Mouse (Mus musculus) MEL (cell line): ENCODE data around the gene Psen2. TPM values are rescaled to one million over a fixed set of nuclear protein-coding genes. Genes with fewer than 3 reads are reported as not detected.

Source experiments
- DNase-seq: peaks from one replicate; pipeline ENCODE4 v3.0.0; 2011; ENCODE audit warnings: low read depth, low spot score
- H3K27ac ChIP-seq: 2 replicates; pipeline ENCODE4 v1.5.1; 2012; ENCODE audit warnings: low read depth, mild to moderate bottlenecking, control low read depth, low read length, moderate library complexity; ENCODE audit not compliant: control insufficient read depth
- H3K27me3 ChIP-seq, 2 experiments: fragments of 150-350 bp in 1 of 2; sonication (generic) in 1 of 2; 2 replicates each; pipeline ENCODE4 v1.6.1; 2012; ENCODE audit warnings: low read length in 2 of 2, mild to moderate bottlenecking in 2 of 2, improper control_type of control experiment in 1 of 2, moderate library complexity in 1 of 2; ENCODE audit not compliant: insufficient read depth in 2 of 2, control insufficient read depth in 1 of 2
- H3K36me3 ChIP-seq, 2 experiments: 2 replicates each; pipeline ENCODE4 v1.6.1; 2012 to 2014; ENCODE audit warnings: low read length in 2 of 2, improper control_type of control experiment in 1 of 2, inconsistent platforms in 1 of 2, mild to moderate bottlenecking in 1 of 2; ENCODE audit not compliant: insufficient read depth in 2 of 2, control insufficient read depth in 1 of 2
- H3K4me1 ChIP-seq, 2 experiments: fragments of 150-350 bp in 1 of 2; sonication (generic) in 1 of 2; 2 replicates each; pipeline ENCODE4 v1.6.1; 2012; ENCODE audit warnings: low read length in 2 of 2, improper control_type of control experiment in 1 of 2, mild to moderate bottlenecking in 1 of 2; ENCODE audit not compliant: insufficient read depth in 2 of 2, control insufficient read depth in 1 of 2
- H3K4me3 ChIP-seq, 2 experiments: fragments of 150-350 bp in 1 of 2; sonication (generic) in 1 of 2; 2 replicates each; pipeline ENCODE4 v1.5.1; 2012; ENCODE audit warnings: low read depth in 2 of 2, low read length in 2 of 2, mild to moderate bottlenecking in 2 of 2, moderate library complexity in 2 of 2, control low read depth in 1 of 2, improper control_type of control experiment in 1 of 2; ENCODE audit not compliant: control insufficient read depth in 1 of 2, insufficient read depth in 1 of 2
- H3K79me2 ChIP-seq: 2 replicates; pipeline ENCODE4 v1.6.1; 2012; ENCODE audit warnings: mild to moderate bottlenecking, low read length, moderate library complexity; ENCODE audit not compliant: control insufficient read depth, poor library complexity, insufficient read depth
- H3K9ac ChIP-seq: 2 replicates; pipeline ENCODE4 v1.6.1; 2012; ENCODE audit warnings: low read depth, mild to moderate bottlenecking, control low read depth, low read length, moderate library complexity; ENCODE audit not compliant: control insufficient read depth, poor library complexity, severe bottlenecking
- H3K9me3 ChIP-seq: fragments of 150-350 bp; sonication (generic); replicated peaks from 2 replicates; pipeline ENCODE4 v1.6.1; 2012; ENCODE audit warnings: mild to moderate bottlenecking, low read length, improper control_type of control experiment, moderate library complexity; ENCODE audit not compliant: insufficient read depth
- CHD1 ChIP-seq: IDR thresholded peaks from 2 replicates; pipeline ENCODE4 v1.6.1; 2012; ENCODE audit warnings: low read depth, mild to moderate bottlenecking, inconsistent platforms, low read length, improper control_type of control experiment
- EP300 ChIP-seq, 2 experiments: IDR thresholded peaks; 2 replicates each; pipeline ENCODE4 v1.6.1; 2011; ENCODE audit warnings: improper control_type of control experiment in 2 of 2, low read length in 2 of 2, low read depth in 1 of 2, mild to moderate bottlenecking in 1 of 2
- ETS1 ChIP-seq: IDR thresholded peaks from 2 replicates; pipeline ENCODE4 v1.6.1; 2012; ENCODE audit warnings: low read depth, mild to moderate bottlenecking, inconsistent platforms, low read length, improper control_type of control experiment, moderate library complexity
- GABPA ChIP-seq: IDR thresholded peaks from 2 replicates; pipeline ENCODE4 v1.6.1; 2012; ENCODE audit warnings: low read depth, mild to moderate bottlenecking, inconsistent platforms, low read length, improper control_type of control experiment, moderate library complexity
- JUND ChIP-seq: IDR thresholded peaks from 2 replicates; pipeline ENCODE4 v1.6.1; 2011; ENCODE audit warnings: low read depth, mild to moderate bottlenecking, improper control_type of control experiment, low read length
- KAT2A ChIP-seq: conservative IDR thresholded peaks from 2 replicates; pipeline ENCODE4 v1.6.1; 2012; ENCODE audit warnings: low read depth, low read length, improper control_type of control experiment, inconsistent platforms
- MAFK ChIP-seq: IDR thresholded peaks from 2 replicates; pipeline ENCODE4 v1.6.1; 2011; ENCODE audit warnings: low read depth, mild to moderate bottlenecking, low read length, improper control_type of control experiment, borderline replicate concordance
- MEF2A ChIP-seq: IDR thresholded peaks from 2 replicates; pipeline ENCODE4 v1.6.1; 2014; ENCODE audit warnings: low read depth, mild to moderate bottlenecking, inconsistent platforms, low read length, improper control_type of control experiment; ENCODE audit not compliant: poor library complexity, insufficient replicate concordance, severe bottlenecking; ENCODE audit errors: extremely low read depth
- MYB ChIP-seq: IDR thresholded peaks from 2 replicates; pipeline ENCODE4 v1.6.1; 2011; ENCODE audit warnings: mild to moderate bottlenecking, low read depth, low read length, improper control_type of control experiment
- NRF1 ChIP-seq: IDR thresholded peaks from 2 replicates; pipeline ENCODE4 v1.6.1; 2014; ENCODE audit warnings: low read depth, mild to moderate bottlenecking, inconsistent platforms, low read length, improper control_type of control experiment, moderate library complexity; ENCODE audit not compliant: poor library complexity, insufficient read depth, severe bottlenecking
- POLR2AphosphoS5 ChIP-seq: IDR thresholded peaks from 2 replicates; pipeline ENCODE4 v1.6.1; 2012; ENCODE audit warnings: low read depth, borderline replicate concordance, mild to moderate bottlenecking, inconsistent platforms, low read length, moderate library complexity, mixed read lengths
- SIN3A ChIP-seq: IDR thresholded peaks from 2 replicates; pipeline ENCODE4 v1.6.1; 2012; ENCODE audit warnings: low read length, improper control_type of control experiment, inconsistent platforms
- SMC3 ChIP-seq: IDR thresholded peaks from 2 replicates; pipeline ENCODE4 v1.6.1; 2011; ENCODE audit warnings: low read depth, low read length, improper control_type of control experiment
- TBP ChIP-seq: IDR thresholded peaks from 2 replicates; pipeline ENCODE4 v1.8.0; 2011; ENCODE audit warnings: low read depth, low read length, improper control_type of control experiment
- TCF12 ChIP-seq: IDR thresholded peaks from 2 replicates; pipeline ENCODE4 v1.6.1; 2014; ENCODE audit warnings: low read depth, mild to moderate bottlenecking, inconsistent platforms, low read length, improper control_type of control experiment, moderate library complexity
- ZMIZ1 ChIP-seq: IDR thresholded peaks from 2 replicates; pipeline ENCODE4 v1.6.1; 2012; ENCODE audit warnings: low read depth, mild to moderate bottlenecking, inconsistent platforms, low read length, improper control_type of control experiment, moderate library complexity
- ZNF384 ChIP-seq: IDR thresholded peaks from 2 replicates; pipeline ENCODE4 v1.6.1; 2012; ENCODE audit warnings: low read depth, mild to moderate bottlenecking, inconsistent platforms, low read length, improper control_type of control experiment
- polyA plus RNA-seq, 2 experiments: library from polyadenylated mRNA; stranded (reverse) in 1 of 2; unstranded in 1 of 2; fragments of >175 nt in 1 of 2; fragments of >200 nt in 1 of 2; gene quantifications; 2 replicates each; pipeline versions ENCODE4 v1.2.1 to v1.2.4; 2012; ENCODE audit warnings: low replicate concordance in 2 of 2, low read depth in 1 of 2; ENCODE audit not compliant: insufficient read length in 2 of 2, insufficient read depth in 1 of 2, missing spikeins in 1 of 2
- total RNA-seq: library from RNA; depleted of rRNA; stranded (reverse); fragments of 300-350 nt; gene quantifications from 2 replicates; pipeline ENCODE4 v1.2.3, GENCODE M21; 2012

Psen2 gene
- total and polyA plus RNA-seq, 3 experiments: 35.0 to 39.2 TPM; not detected in 1

GRCm38 (mm10) chr1:180290358-180290757 lies 27.1 kb upstream of the Psen2 start:
- H3K4me1 ChIP-seq: peaks cover 3 to 21% of the 10 kb centered on the region in 2 experiments; a peak in 3 of 4 replicates
- no peaks in the 10 kb centered on the region; a peak in 2 of 4 replicates for H3K36me3 ChIP-seq
- no peak for DNase-seq
- H3K4me3 ChIP-seq: no peak overlapping the region
- H3K79me2 ChIP-seq: no peaks in the 10 kb centered on the region
- no peak overlapping the region for H3K9ac ChIP-seq
- no peaks in the 10 kb centered on the region for H3K27me3 ChIP-seq
- no peak overlapping the region for H3K27ac ChIP-seq
- H3K9me3 ChIP-seq: no peaks in the 10 kb centered on the region
- TF ChIP-seq SMC3 (no peak), TBP (no peak), JUND (no peak), KAT2A (no peak), TCF12 (no peak), ZMIZ1 (no peak), MYB (no peak)

- no peaks in the 10 kb centered on the region for H3K79me2 ChIP-seq
- H3K4me1 ChIP-seq: peaks cover 3 to 21% of the 10 kb centered on the region in 2 experiments; a peak in 3 of 4 replicates
- no peaks in the 10 kb centered on the region for H3K27me3 ChIP-seq
- no peak for TF ChIP-seq ZNF384
- no peak for TF ChIP-seq GABPA
- no peak for TF ChIP-seq POLR2AphosphoS5
- no peak for TF ChIP-seq ETS1
- no peak for TF ChIP-seq MYB
- no peak for TF ChIP-seq SIN3A
- no peak for TF ChIP-seq TCF12
- TF ChIP-seq MAFK: no peak
- TF ChIP-seq KAT2A: no peak
- no peak for TF ChIP-seq EP300 (IDR thresholded peaks at IDR 0.05; ENCODE audit: low read depth in 1 of 2, low read length in 2 of 2)
- TF ChIP-seq SMC3: no peak
- no peak for TF ChIP-seq NRF1
- TF ChIP-seq TBP: no peak
- no peak for TF ChIP-seq CHD1
- TF ChIP-seq MEF2A: no peak
- H3K4me3 ChIP-seq: no peak overlapping the region
- no peak overlapping the region for H3K9ac ChIP-seq
- H3K9me3 ChIP-seq: no peaks in the 10 kb centered on the region
- H3K27ac ChIP-seq: no peak overlapping the region
- no peak for DNase-seq
- H3K36me3 ChIP-seq: no peaks in the 10 kb centered on the region; a peak in 2 of 4 replicates
Measured at GRCm38 (mm10) chr1:180289788-180290187, 26.6 kb upstream of the Psen2 start.
